Mouse (Mus musculus): Measurements from ENCODE around the gene 4933428M09Rik.
"Not testable (repeated sequence)": the region's sequence is repeated elsewhere in the genome, so short reads cannot be mapped to it uniquely, and the experiment has no call there.

The 4933428M09Rik gene

DNA sequence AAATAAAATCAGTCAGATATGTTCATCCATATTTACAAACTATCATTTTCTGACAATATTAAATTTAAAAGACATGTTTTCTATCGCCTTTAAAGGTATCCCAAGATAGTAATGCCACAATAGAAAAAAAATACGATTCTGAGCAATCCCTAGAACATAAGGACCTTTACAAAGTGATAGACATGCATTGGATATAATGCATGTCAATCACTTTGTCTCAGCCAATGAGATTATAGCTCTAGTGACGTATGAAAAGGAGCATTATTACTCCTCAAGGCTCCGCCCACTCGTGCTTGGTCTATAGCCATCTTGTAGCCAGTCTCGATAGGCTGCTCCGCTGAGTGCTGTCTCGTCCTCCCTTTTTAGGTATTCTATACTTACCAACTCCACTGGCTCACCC lies at the start of gene 4933428M09Rik:
TSS of gene 4933428M09Rik (plus strand) at position 301 of the 400 bp plus-strand sequence.
- no peak for DNase-seq (ENCODE audit: low spot score)

- no peak for DNase-seq (ENCODE audit: low spot score)
Observed at GRCm38 (mm10) chrX:139134031-139134430, 45.0 kb upstream of the 4933428M09Rik start.

DNA sequence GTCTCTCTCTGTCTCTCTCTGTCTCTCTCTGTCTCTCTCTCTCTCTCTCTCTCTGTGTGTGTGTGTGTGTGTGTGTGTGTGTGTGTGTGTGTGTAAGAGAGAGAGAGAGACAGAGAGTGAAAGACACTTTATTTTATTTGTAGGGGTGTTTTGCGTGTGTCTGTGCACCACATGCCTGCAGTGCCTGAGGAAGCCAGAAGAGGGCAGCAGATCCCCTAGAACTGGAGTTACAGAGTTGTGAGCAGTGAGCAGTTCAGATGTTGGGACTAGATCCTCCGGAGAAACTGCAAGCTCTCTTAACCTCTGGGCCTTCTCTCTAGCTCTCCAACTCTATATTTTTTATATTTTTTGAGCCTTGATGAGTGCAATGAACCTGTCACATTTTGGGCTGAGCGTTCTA lies 12.5 kb downstream of the 4933428M09Rik start:
- DNase-seq (ENCODE audit: low spot score), result not testable (repeated sequence)

GRCm38 (mm10) chrX:139194572-139195279 lies 15.7 kb downstream of the 4933428M09Rik start:
- DNase-seq (ENCODE audit: low spot score), result no peak

DNA sequence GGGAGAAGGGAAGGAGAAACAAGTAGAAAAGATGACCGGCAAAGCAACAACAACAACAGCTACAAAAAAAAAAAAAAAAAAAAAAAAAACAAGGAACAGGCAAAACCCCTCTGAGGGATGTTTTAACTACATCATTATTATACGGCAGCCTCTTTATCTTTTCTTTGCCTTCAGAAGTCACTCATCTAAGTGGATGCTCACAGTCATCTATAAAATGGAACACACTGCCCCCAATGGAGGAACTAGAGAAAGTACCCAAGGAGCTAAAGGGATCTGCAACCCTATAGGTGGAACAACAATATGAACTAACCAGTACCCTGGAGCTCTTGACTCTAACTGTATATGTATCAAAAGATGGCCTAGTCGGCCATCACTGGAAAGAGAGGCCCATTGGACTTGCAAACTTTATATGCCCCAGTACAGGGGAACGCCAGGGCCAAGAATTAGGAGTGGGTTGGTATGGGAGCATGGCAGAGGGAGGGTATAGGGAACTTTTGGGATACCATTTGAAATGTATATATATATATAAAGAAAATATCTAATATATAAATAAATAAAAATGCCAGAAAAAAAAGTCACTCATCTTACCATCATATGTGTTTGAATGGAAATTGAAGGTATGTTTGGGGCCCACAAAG lies 30.3 kb downstream of the 4933428M09Rik start:
- not testable (repeated sequence) for DNase-seq (ENCODE audit: low spot score)

- DNase-seq (ENCODE audit: low spot score), result peak; percentile 59
Observed at GRCm38 (mm10) chrX:139209829-139210225, 30.8 kb downstream of the 4933428M09Rik start, which contains the start of gene Mum1l1. TSS of gene Mum1l1 (plus strand) at chrX:139210042.

DNA sequence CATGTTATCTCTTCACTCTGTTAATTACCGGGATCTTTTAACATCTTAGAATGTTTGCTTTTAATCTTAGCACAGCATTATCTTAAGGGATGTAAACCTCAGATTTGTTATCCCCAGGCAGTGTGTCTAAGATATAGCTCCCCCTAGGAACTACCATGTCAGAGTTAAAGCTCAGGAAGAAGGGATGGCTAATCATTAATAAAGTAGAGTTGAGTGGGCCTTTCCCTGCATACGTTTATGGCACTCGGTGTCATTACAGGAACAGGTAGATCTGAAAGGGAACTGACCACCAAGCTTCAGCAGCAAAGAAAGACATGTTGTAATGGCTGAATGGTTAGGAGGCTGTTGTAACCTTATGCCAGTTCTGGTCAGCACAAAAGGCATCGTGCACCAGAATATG lies 35.7 kb downstream of the 4933428M09Rik start:
- no peak for DNase-seq (ENCODE audit: low spot score)

- DNase-seq (ENCODE audit: low spot score), result no peak
Observed at GRCm38 (mm10) chrX:139216409-139216808, 37.4 kb downstream of the 4933428M09Rik start.

- peak; percentile 53 for DNase-seq (ENCODE audit: low spot score)
Observed at GRCm38 (mm10) chrX:139216991-139217593, 38.1 kb downstream of the 4933428M09Rik start.

DNA sequence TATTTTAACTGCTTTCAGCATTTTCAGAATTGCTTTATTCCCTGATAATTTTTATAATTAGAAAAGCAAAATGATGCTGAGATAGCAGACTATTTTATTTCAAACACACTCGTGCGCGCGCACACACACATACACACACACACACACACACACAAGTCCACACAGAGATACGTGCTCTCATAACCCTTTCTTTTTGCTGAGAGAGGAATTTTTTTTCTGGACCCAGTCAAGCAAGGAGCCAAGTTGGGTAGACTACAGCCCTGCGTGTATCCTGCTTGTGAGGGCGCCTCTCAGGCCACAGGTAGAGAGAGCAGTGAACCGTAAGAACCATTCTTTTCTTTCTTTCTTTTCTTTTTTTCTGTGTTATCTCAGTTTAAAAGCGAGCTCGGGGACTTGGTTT lies 38.7 kb downstream of the 4933428M09Rik start:
- DNase-seq (ENCODE audit: low spot score), result no peak

DNA sequence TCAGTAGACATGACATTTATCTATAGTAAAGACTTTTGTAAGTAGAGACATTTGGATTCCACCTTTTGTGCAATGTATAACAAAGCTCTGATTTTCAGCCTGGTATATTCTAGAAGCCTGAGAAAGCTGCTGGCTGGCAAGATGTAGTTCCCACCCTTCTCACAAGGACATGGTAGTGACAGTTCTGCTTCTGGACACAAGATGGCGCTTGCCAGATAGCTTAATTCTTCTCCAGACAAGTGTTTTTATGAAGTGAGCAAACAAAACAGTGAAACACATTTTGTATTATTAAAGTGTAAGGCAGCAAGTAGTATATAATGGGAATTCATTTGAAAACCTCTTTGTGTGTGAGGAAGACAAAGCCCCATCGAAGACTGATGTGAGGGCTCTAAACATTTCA lies 40.0 kb downstream of the 4933428M09Rik start:
- peak; percentile 6 for DNase-seq (ENCODE audit: low spot score)

GRCm38 (mm10) chrX:139220830-139221229 lies 41.8 kb downstream of the 4933428M09Rik start:
- no peak for DNase-seq (ENCODE audit: low spot score)

GRCm38 (mm10) chrX:139221893-139222292 lies 42.9 kb downstream of the 4933428M09Rik start:
- no peak for DNase-seq (ENCODE audit: low spot score)
